12 mouse cellular contexts compared by ENCODE assay signal in genomic region chr10:51291412-51292207, GRCm38 (mm10).
A peak's percentile ranks its signal among the peaks of the same experiment; 100 is the strongest.
DNase-seq lines count a peak whose midpoint lies in the region; ATAC-seq and TF ChIP-seq lines count a peak whose summit lies in the region.
"Had no signal": no experiment of that assay in that cellular context is flagged by ENCODE, and none has a peak within 500 bp of the region (broad histone marks: within the 10 kb centered on the region; RNA-seq: fewer than 3 reads in every experiment).

No protein-coding gene starts in this region.

- no peak overlapping the region for H3K4me2 ChIP-seq in limb, embryonic 14.5 days (replicated peaks; ENCODE audit: low read depth, low read length, severe bottlenecking)
- H3K4me2 ChIP-seq in embryonic facial prominence, embryonic 14.5 days (ENCODE audit: low read depth, low read length) = no peak overlapping the region
- H3K4me2 ChIP-seq in hindbrain, embryonic 14.5 days (replicated peaks) = no peak overlapping the region
- no peak overlapping the region for H3K4me2 ChIP-seq in neural tube, embryonic 15.5 days
- H3K4me2 ChIP-seq: lung, embryonic 15.5 days; stomach, embryonic 15.5 days had no signal

- H3K9ac ChIP-seq in limb, embryonic 14.5 days (ENCODE audit: low read depth, low read length, severe bottlenecking) = no peak overlapping the region
- H3K9ac ChIP-seq in embryonic facial prominence, embryonic 14.5 days (ENCODE audit: low read depth, low read length) = no peak overlapping the region
- H3K9ac ChIP-seq in hindbrain, embryonic 14.5 days = no peak overlapping the region
- no peak overlapping the region for H3K9ac ChIP-seq in neural tube, embryonic 15.5 days (replicated peaks)
- H3K9ac ChIP-seq: lung, embryonic 15.5 days; stomach, embryonic 15.5 days had no signal

- no peaks in the 10 kb centered on the region for H3K4me1 ChIP-seq in limb, embryonic 14.5 days (ENCODE audit: control insufficient read depth, insufficient read depth, low read length)
- peaks cover 7% of the 10 kb centered on the region for H3K4me1 ChIP-seq in limb, embryonic 10.5 days
- H3K4me1 ChIP-seq in embryonic facial prominence, embryonic 14.5 days (ENCODE audit: control insufficient read depth, insufficient read depth, low read length) = no peaks in the 10 kb centered on the region
- no peaks in the 10 kb centered on the region for H3K4me1 ChIP-seq in hindbrain, embryonic 14.5 days (replicated peaks; ENCODE audit: control insufficient read depth, insufficient read depth, low read length)
- H3K4me1 ChIP-seq in neural tube, embryonic 15.5 days = no peaks in the 10 kb centered on the region
- H3K4me1 ChIP-seq: lung, embryonic 15.5 days; stomach, embryonic 15.5 days had no signal

- H3K27me3 ChIP-seq in limb, embryonic 14.5 days (ENCODE audit: control insufficient read depth, insufficient read depth, low read length) = no peaks in the 10 kb centered on the region; the same call in 1 of the 2 replicates
- no peaks in the 10 kb centered on the region; the same call in 1 of the 2 replicates for H3K27me3 ChIP-seq in limb, embryonic 10.5 days (ENCODE audit: low read depth, poor library complexity, severe bottlenecking)
- no peaks in the 10 kb centered on the region for H3K27me3 ChIP-seq in embryonic facial prominence, embryonic 14.5 days (replicated peaks; ENCODE audit: control insufficient read depth, insufficient read depth, low read length)
- H3K27me3 ChIP-seq in hindbrain, embryonic 14.5 days (ENCODE audit: control insufficient read depth, insufficient read depth, low read length) = peaks cover 5% of the 10 kb centered on the region; the same call in 1 of the 2 replicates
- no peaks in the 10 kb centered on the region for H3K27me3 ChIP-seq in neural tube, embryonic 15.5 days (replicated peaks)
- H3K27me3 ChIP-seq: lung, embryonic 15.5 days; stomach, embryonic 15.5 days had no signal

- H3K4me3 ChIP-seq in limb, embryonic 14.5 days (replicated peaks; ENCODE audit: low read length) = no peak overlapping the region
- H3K4me3 ChIP-seq in limb, embryonic 10.5 days = no peak overlapping the region
- no peak overlapping the region for H3K4me3 ChIP-seq in embryonic facial prominence, embryonic 14.5 days (ENCODE audit: low read depth, low read length)
- no peak overlapping the region for H3K4me3 ChIP-seq in hindbrain, embryonic 14.5 days (replicated peaks; ENCODE audit: low read length)
- no peak overlapping the region for H3K4me3 ChIP-seq in neural tube, embryonic 15.5 days (replicated peaks)
- H3K4me3 ChIP-seq: lung, embryonic 15.5 days; stomach, embryonic 15.5 days had no signal

- peak; percentile 67; the same call in 1 of the 2 replicates for ATAC-seq in limb, embryonic 14.5 days (ENCODE audit: low FRiP score, low read depth)
- ATAC-seq in embryonic facial prominence, embryonic 14.5 days (ENCODE audit: low read depth) = no peak
- ATAC-seq in hindbrain, embryonic 14.5 days (ENCODE audit: low FRiP score) = peak; percentile 87
- peak; percentile 96 for ATAC-seq in neural tube, embryonic 15.5 days (ENCODE audit: low FRiP score)

- WGBS in limb, embryonic 14.5 days = 50% methylated on average over 5 of the region's 5 CpGs
- 65% methylated on average over 5 of the region's 5 CpGs for WGBS in limb, embryonic 10.5 days
- WGBS in embryonic facial prominence, embryonic 14.5 days = 45% methylated on average over 5 of the region's 5 CpGs
- 36% methylated on average over 5 of the region's 5 CpGs for WGBS in hindbrain, embryonic 14.5 days
- WGBS in neural tube, embryonic 15.5 days = 34% methylated on average over 5 of the region's 5 CpGs

- H3K9me3 ChIP-seq in limb, embryonic 14.5 days (ENCODE audit: control insufficient read depth, low read length) = no peaks in the 10 kb centered on the region
- H3K9me3 ChIP-seq in limb, embryonic 10.5 days (replicated peaks) = no peaks in the 10 kb centered on the region
- H3K9me3 ChIP-seq in embryonic facial prominence, embryonic 14.5 days (ENCODE audit: control insufficient read depth, low read length) = no peaks in the 10 kb centered on the region
- H3K9me3 ChIP-seq in hindbrain, embryonic 14.5 days (ENCODE audit: control insufficient read depth, low read length) = no peaks in the 10 kb centered on the region
- no peaks in the 10 kb centered on the region for H3K9me3 ChIP-seq in neural tube, embryonic 15.5 days (replicated peaks)
- H3K9me3 ChIP-seq: lung, embryonic 15.5 days; stomach, embryonic 15.5 days had no signal

- H3K27ac ChIP-seq in limb, embryonic 14.5 days (replicated peaks; ENCODE audit: low read depth, low read length) = no peak overlapping the region
- H3K27ac ChIP-seq in limb, embryonic 10.5 days = no peak overlapping the region
- H3K27ac ChIP-seq in embryonic facial prominence, embryonic 14.5 days (replicated peaks; ENCODE audit: low read depth, low read length) = no peak overlapping the region
- H3K27ac ChIP-seq in hindbrain, embryonic 14.5 days = no peak overlapping the region
- H3K27ac ChIP-seq in neural tube, embryonic 15.5 days (replicated peaks) = no peak overlapping the region
- H3K27ac ChIP-seq: lung, embryonic 15.5 days; stomach, embryonic 15.5 days had no signal

- no peaks in the 10 kb centered on the region for H3K36me3 ChIP-seq in limb, embryonic 14.5 days (ENCODE audit: control insufficient read depth, insufficient read depth, low read length)
- no peaks in the 10 kb centered on the region for H3K36me3 ChIP-seq in limb, embryonic 10.5 days
- H3K36me3 ChIP-seq in embryonic facial prominence, embryonic 14.5 days (ENCODE audit: control insufficient read depth, insufficient read depth, low read length) = no peaks in the 10 kb centered on the region
- no peaks in the 10 kb centered on the region for H3K36me3 ChIP-seq in hindbrain, embryonic 14.5 days (replicated peaks; ENCODE audit: control insufficient read depth, insufficient read depth)
- no peaks in the 10 kb centered on the region for H3K36me3 ChIP-seq in neural tube, embryonic 15.5 days
- H3K36me3 ChIP-seq: lung, embryonic 15.5 days; stomach, embryonic 15.5 days had no signal

- no peak for TF ChIP-seq POLR2A in limb, embryonic 14.5 days (IDR thresholded peaks at IDR 0.05; ENCODE audit: borderline replicate concordance, extremely low read depth, insufficient read depth, insufficient read length)

- peak; percentile 27 for DNase-seq in limb, embryonic 14.5 days (ENCODE audit: low spot score)
- no peak for DNase-seq in limb, embryonic 10.5 days (ENCODE audit: low spot score)
- DNase-seq in embryonic facial prominence, embryonic 14.5 days (ENCODE audit: low spot score) = peak; percentile 38
- peak; percentile 77 for DNase-seq in hindbrain, embryonic 14.5 days (ENCODE audit: low spot score)
- no peak for DNase-seq in urinary bladder, postnatal 25 days (ENCODE audit: low spot score)
- DNase-seq in lung, postnatal 4 days = no peak
- DNase-seq in layer of hippocampus, postnatal 36 days = no peak
- DNase-seq: adrenal gland, postnatal 36 days; gastrocnemius, postnatal 25 days had no signal

Comparison
In these comparisons a context has a peak if more than half of its experiments do, and no peak if none do; other contexts are left out.
1. DNase-seq: peak in limb, embryonic 14.5 days (single experiment), embryonic facial prominence, embryonic 14.5 days (single experiment) and hindbrain, embryonic 14.5 days (single experiment); none in limb, embryonic 10.5 days (single experiment), urinary bladder, postnatal 25 days (single experiment), lung, postnatal 4 days (0 of 2) and layer of hippocampus, postnatal 36 days (0 of 2).